Mouse (Mus musculus) lung, postnatal 36 days (tissue): ENCODE data around the gene Tmem260.

Experiments
- DNase-seq: peaks from one replicate; pipeline ENCODE4 v3.0.0; 2022; ENCODE audit warnings: mixed read lengths

Tmem260 gene

DNA sequence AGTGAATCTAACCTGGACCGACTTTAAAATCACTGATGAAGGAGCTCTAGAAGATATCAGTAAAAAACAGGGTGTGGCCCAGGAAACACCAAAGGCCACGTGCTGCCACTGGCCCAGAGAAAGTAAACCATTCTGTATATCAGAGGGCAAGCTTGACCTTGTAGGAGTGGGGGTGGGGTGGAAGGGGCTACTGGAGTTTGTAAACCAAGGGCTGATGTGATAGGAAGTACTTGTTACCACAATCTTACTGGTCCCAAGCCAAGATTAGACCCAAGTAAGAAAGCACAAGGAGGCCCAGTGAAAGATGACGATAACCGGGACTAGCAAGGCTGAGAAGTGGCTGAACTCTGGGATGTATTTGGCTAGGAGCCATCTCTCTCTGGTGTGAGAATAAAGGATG, 113.1 kb downstream of the Tmem260 start:
- DNase-seq, result no peak

DNA sequence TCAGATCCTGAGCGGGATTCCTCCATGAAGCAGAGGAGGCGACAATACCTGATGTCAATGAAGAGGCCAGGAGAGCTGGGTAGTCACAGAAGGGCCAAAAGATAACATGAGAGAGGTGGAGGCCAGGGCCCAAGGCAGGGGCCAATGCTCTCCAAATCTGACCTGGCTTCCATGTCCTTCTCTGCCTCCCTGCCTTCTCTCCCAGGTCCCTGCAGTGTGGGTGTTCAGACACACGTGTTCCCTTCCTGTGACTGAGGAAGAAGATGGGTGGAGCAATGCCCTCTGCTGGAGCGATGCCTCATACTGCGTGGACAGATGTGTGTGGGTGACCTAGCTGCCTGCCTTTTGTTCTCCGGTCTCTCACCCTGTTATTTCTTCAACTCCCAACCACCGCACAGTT, 113.8 kb downstream of the Tmem260 start:
- no peak for DNase-seq

DNA sequence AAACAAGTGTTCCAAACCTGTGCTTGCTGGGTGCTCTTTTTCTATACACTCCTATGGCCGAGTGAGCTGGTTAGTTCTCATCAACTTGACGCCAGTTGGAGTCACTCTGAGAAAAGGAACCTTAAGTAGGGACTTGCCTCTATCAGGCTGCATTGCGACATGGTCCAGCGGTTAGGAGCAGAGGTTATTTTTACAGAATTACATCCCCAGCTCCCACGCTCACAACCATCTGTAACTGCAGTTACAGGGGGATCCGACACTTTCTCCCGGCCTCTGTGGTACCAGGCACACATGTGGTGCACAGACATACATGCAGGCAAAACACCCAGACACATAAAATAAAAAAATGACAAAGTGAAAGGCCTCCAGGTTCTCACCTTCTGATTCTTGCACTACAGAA, 120.7 kb downstream of the Tmem260 start:
- no peak for DNase-seq
